Mouse (Mus musculus) adipocyte (in vitro differentiated cells): ENCODE measurements around the gene Btn2a2.

Source experiments
- DNase-seq: peaks from one replicate; pipeline ENCODE4 v3.0.0-alpha.2; 2016; ENCODE audit warnings: low spot score

Btn2a2 gene

GRCm38 (mm10) chr13:23497656-23498321 lies 9.1 kb upstream of the Btn2a2 start:
- DNase-seq: peak; percentile 50

- no peak for DNase-seq
Observed at GRCm38 (mm10) chr13:23495526-23495925, 6.9 kb upstream of the Btn2a2 start.

GRCm38 (mm10) chr13:23491990-23492389 lies 3.3 kb upstream of the Btn2a2 start:
- DNase-seq: no peak

GRCm38 (mm10) chr13:23491263-23491662 lies 2.6 kb upstream of the Btn2a2 start:
- no peak for DNase-seq

- DNase-seq: no peak
Observed at GRCm38 (mm10) chr13:23490863-23491262, 2.2 kb upstream of the Btn2a2 start.

- DNase-seq: no peak
Observed at GRCm38 (mm10) chr13:23485271-23485670, 3.4 kb downstream of the Btn2a2 start.

GRCm38 (mm10) chr13:23483153-23483552 lies 5.5 kb downstream of the Btn2a2 start:
- DNase-seq: no peak

DNA sequence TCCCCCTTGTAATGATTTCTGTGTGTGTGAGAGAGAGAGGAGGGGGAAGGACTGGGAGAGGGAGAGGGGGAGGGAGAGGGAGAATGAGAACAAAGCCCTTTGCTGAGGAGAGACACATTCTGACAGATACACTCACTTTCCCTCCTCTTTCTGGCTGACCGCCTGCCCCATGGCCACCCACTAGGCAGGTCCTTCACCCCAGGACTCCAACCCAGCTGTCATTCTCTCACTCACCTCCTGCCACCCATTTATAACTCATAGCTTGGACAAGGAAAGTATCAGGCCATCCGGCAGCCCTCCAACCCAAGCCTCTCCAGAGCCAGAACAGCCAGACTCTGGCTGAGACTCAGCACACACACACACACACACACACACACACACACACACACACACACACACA lies 13.0 kb downstream of the Btn2a2 start:
- DNase-seq: no peak

DNA sequence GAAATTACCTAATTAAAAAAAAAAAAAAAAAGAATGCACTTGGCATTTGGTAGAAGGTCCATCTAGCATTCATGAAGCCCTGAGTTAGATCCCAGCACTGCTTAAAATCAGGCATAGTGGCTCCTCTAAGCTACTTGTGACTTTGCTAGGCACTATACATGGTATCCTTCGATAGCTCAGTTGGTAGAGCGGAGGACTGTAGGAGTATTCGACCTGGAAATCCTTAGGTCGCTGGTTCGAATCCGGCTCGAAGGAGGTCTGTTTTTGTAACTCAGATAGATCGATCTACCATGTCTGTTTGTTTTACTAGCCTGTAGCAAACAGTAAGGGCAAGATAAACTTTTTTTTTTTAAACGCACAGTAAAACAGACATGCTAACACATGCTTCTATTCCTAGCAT lies 21.7 kb downstream of the Btn2a2 start:
- DNase-seq: peak; percentile 75

DNA sequence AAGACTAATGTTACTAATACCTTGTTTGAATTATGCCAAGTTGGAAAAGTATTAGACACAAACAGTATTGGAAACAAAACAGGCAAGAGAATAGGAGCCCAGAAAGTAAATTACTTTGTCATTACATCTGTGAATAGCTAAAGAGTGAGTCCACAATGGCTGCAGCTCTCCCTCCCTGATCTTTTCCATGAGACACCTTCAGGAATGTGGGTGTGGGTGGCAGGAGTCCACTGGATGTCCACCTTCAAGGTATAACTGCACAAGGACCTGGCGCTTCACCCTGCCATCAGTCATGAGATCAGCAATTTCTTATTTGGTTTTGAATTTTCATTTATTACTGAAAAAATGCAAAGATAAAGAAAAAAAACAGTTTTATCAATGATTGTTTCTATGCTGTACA lies 22.4 kb downstream of the Btn2a2 start:
- DNase-seq: no peak

DNA sequence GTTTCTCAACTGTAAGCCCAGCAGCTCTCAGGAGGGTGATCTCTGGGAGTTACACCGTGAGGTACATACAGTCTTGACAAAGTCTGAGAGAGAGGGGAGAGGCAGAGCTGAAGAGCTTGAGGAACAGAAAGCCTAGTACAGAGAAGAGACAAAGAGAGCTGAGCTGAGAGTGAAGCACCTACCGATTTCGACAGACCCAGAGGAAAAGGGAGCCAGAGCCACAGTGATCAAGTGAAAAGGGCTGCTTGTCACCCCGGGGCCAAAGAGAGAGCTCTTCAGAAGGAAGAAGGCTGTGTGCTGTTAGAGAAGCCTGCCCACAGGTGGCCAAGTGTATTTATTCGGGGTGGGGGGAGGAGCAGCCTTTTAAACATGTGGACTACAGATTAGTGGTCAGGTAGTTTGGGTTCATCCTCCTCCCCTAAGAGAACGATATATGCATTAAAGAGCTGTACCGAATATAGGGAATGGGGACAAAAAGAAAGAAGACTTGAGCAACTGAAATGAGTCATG lies 23.0 kb downstream of the Btn2a2 start, which contains the start of gene Btn1a1:
Btn1a1 (minus strand) TSS at position 302 of the 510 bp plus-strand sequence.
- DNase-seq: no peak

- no peak for DNase-seq
Observed at GRCm38 (mm10) chr13:23464841-23465366, 23.8 kb downstream of the Btn2a2 start.

- DNase-seq: no peak
Observed at GRCm38 (mm10) chr13:23464224-23464637, 24.4 kb downstream of the Btn2a2 start.

GRCm38 (mm10) chr13:23463381-23464223 lies 25.1 kb downstream of the Btn2a2 start:
- DNase-seq: peak; percentile 39

- DNase-seq: no peak
Observed at GRCm38 (mm10) chr13:23462669-23463068, 26.0 kb downstream of the Btn2a2 start.

- DNase-seq: no peak
Observed at GRCm38 (mm10) chr13:23462063-23462462, 26.6 kb downstream of the Btn2a2 start.

- DNase-seq: no peak
Observed at GRCm38 (mm10) chr13:23459264-23459846, 29.3 kb downstream of the Btn2a2 start.

GRCm38 (mm10) chr13:23453926-23454325 lies 34.7 kb downstream of the Btn2a2 start:
- DNase-seq: no peak

DNA sequence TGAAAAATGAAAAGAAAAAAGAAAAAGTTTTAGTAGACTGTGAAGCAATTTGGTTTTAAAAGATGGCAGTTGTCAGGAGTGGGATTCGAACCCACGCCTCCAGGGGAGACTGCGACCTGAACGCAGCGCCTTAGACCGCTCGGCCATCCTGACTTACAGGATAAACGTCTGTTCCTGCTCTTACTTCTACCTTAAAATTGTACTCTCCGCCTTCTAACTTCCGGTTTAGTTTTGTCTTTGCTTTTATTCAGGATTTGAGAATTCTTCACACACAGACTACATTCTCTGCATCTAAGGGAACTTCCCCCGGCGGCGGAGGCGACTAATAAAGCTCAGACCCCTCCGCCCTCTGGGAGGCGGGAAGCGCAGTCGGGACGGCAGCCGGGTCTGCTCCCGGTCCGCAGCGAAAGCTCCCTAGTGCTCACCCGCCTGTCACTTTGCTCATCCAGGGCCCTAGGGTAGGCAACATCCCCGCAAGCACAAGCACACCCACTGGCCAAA lies 35.2 kb downstream of the Btn2a2 start:
- DNase-seq: peak; percentile 78

DNA sequence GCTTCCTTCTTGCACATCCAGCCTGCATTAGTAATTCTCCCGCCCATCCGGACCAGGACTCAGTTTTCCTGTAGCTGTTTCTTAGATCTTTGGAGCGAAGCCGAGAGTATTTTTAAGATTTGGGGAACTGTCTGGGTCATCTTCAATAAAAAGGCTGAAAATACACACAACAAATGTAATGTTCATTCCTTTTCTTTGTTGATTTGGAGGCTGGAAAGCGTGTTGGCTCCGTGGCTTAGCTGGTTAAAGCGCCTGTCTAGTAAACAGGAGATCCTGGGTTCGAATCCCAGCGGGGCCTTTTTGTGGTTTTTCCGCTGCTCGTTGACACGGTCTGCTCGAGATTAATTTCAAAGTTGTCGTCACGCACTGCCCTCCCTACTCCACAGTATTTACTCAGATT lies 38.3 kb downstream of the Btn2a2 start:
- DNase-seq: peak; percentile 85

DNA sequence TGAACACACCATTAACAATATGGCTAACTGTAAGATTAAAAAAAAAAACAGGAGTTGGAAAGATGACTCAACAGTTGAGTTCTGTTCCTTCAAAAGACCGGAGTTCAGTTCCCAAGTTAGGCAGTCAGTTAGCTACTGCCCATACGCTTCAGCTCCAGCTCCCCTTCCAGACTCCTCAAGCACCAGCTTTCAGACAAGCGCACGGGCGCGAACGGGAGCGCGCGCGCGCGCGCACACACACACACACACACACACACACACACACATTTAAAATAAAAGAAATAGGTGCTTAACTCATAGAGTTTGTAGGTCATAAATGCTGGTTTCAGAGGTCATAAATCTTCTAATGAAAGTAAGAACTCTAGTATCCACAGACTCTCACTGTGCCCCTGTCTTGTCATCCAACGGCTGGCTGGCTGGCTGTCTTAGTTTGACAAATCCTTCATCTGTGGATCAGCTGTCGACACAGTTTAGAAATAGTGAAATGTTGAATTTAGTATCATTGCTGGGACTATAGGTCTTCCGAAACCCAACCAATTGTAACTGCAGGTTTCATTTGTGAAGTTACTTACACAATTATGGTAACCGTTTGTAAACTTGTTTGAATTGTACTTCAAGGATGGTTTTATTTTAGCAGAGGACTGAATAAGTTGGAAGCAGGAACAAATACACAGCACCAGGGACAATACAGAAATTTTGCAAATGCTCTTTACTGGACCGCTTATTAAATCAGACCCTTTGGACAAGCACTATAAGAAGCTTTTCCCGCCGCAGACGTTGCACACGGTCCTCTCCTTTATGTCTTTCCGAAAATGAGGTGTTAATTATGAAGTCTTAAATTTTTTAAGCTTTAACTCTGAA lies 39.2 kb downstream of the Btn2a2 start:
- DNase-seq: peak; percentile 53
